Mouse (Mus musculus) WW6 (cell line): ENCODE results near the gene Cd300ld5.
"Not testable (repeated sequence)": the region's sequence is repeated elsewhere in the genome, so short reads cannot be mapped to it uniquely, and the experiment has no call there.

Experiments used
- DNase-seq: peaks from one replicate; pipeline ENCODE4 v3.0.0-alpha.2; 2013; ENCODE audit warnings: low read depth, low spot score

The Cd300ld5 gene

GRCm38 (mm10) chr11:115037669-115038068, at the start of gene Cd300ld5:
Cd300ld5 (minus strand) TSS chr11:115037769.
- DNase-seq = not testable (repeated sequence)

- DNase-seq = no peak
Observed at GRCm38 (mm10) chr11:115086213-115086612, 48.6 kb upstream of the Cd300ld5 start.

GRCm38 (mm10) chr11:115085064-115085463, 47.5 kb upstream of the Cd300ld5 start:
- no peak for DNase-seq

GRCm38 (mm10) chr11:115084595-115084994, 47.0 kb upstream of the Cd300ld5 start:
- DNase-seq = no peak

GRCm38 (mm10) chr11:115083376-115084139, 46.0 kb upstream of the Cd300ld5 start:
- peak; percentile 52 for DNase-seq

- DNase-seq = no peak
Observed at GRCm38 (mm10) chr11:115082196-115082595, 44.6 kb upstream of the Cd300ld5 start.

- DNase-seq = no peak
Observed at GRCm38 (mm10) chr11:115081373-115081772, 43.8 kb upstream of the Cd300ld5 start.

- peak; percentile 50 for DNase-seq
Observed at GRCm38 (mm10) chr11:115080886-115081285, 43.3 kb upstream of the Cd300ld5 start.

- no peak for DNase-seq
Observed at GRCm38 (mm10) chr11:115078680-115079079, 41.1 kb upstream of the Cd300ld5 start.

- no peak for DNase-seq
Observed at GRCm38 (mm10) chr11:115077436-115077835, 39.9 kb upstream of the Cd300ld5 start.

- DNase-seq = no peak
Observed at GRCm38 (mm10) chr11:115075859-115076258, 38.3 kb upstream of the Cd300ld5 start.

GRCm38 (mm10) chr11:115075407-115075806, 37.8 kb upstream of the Cd300ld5 start:
- DNase-seq = no peak

GRCm38 (mm10) chr11:115073002-115073401, 35.4 kb upstream of the Cd300ld5 start:
- DNase-seq = no peak

GRCm38 (mm10) chr11:115071631-115072294, 34.2 kb upstream of the Cd300ld5 start:
- DNase-seq = no peak

- peak; percentile 49 for DNase-seq
Observed at GRCm38 (mm10) chr11:115071015-115071551, 33.5 kb upstream of the Cd300ld5 start.

GRCm38 (mm10) chr11:115066768-115067167, 29.2 kb upstream of the Cd300ld5 start:
- no peak for DNase-seq

GRCm38 (mm10) chr11:115062077-115062476, 24.5 kb upstream of the Cd300ld5 start, which contains the start of gene Cd300e:
Cd300e (minus strand) TSS chr11:115062177.
- DNase-seq = no peak

- no peak for DNase-seq
Observed at GRCm38 (mm10) chr11:115059797-115060196, 22.2 kb upstream of the Cd300ld5 start.

- no peak for DNase-seq
Observed at GRCm38 (mm10) chr11:115058701-115059100, 21.1 kb upstream of the Cd300ld5 start.

- DNase-seq = no peak
Observed at GRCm38 (mm10) chr11:115054537-115054936, 17.0 kb upstream of the Cd300ld5 start.

GRCm38 (mm10) chr11:115052991-115053390, 15.4 kb upstream of the Cd300ld5 start:
- no peak for DNase-seq

GRCm38 (mm10) chr11:115052206-115052605, 14.6 kb upstream of the Cd300ld5 start:
- peak; percentile 68 for DNase-seq
